ENCODE assay signal across 22 mouse cellular contexts in the genomic region with DNA sequence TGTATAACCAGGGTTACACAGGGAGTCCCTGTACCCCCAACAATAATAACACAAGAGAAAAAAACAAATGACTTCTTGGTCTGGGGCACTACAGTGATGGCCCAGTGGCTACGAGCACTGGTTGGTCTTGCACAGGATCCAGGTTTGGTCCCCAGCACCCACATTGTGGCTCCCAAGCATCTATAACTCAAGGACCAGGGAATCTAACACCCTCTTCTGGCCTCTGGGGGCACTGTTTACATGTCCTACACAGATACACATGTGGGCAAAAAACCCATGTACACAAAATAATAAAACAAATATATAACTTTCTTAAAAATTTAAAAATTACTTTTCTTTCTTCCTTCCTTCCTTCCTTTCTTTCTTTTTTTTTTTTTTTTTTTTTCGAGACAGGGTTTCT. TPM values are rescaled to one million over a fixed set of nuclear protein-coding genes. Genes with fewer than 3 reads are reported as not detected.
DNase-seq lines count a peak whose midpoint lies in the region; ATAC-seq and TF ChIP-seq lines count a peak whose summit lies in the region.
"Had no signal": no experiment of that assay in that cellular context is flagged by ENCODE, and none has a peak within 500 bp of the region (broad histone marks: within the 10 kb centered on the region; RNA-seq: fewer than 3 reads in every experiment).

No protein-coding gene starts in this region.

- H3K36me3 ChIP-seq in forebrain, postnatal 0 days (ENCODE audit: insufficient read depth), result peaks cover 37% of the 10 kb centered on the region
- peaks cover 70% of the 10 kb centered on the region for H3K36me3 ChIP-seq in forebrain, embryonic 13.5 days (ENCODE audit: poor library complexity, severe bottlenecking)
- H3K36me3 ChIP-seq in kidney, postnatal 0 days (ENCODE audit: insufficient read depth, low read length), result peaks cover 30% of the 10 kb centered on the region
- peaks cover 22% of the 10 kb centered on the region for H3K36me3 ChIP-seq in midbrain, postnatal 0 days (ENCODE audit: insufficient read depth, low read length)
- H3K36me3 ChIP-seq in midbrain, embryonic 16.5 days (ENCODE audit: control insufficient read depth, insufficient read depth, low read length), result peaks cover 19% of the 10 kb centered on the region
- peaks cover 96% of the 10 kb centered on the region for H3K36me3 ChIP-seq in limb, embryonic 10.5 days

- H3K4me3 ChIP-seq in forebrain, postnatal 0 days (ENCODE audit: low read depth, low read length), result no peak overlapping the region
- no peak overlapping the region for H3K4me3 ChIP-seq in forebrain, embryonic 13.5 days
- no peak overlapping the region for H3K4me3 ChIP-seq in kidney, postnatal 0 days (replicated peaks; ENCODE audit: low read depth, low read length)
- no peak overlapping the region for H3K4me3 ChIP-seq in midbrain, postnatal 0 days (ENCODE audit: low read depth, low read length)
- H3K4me3 ChIP-seq in midbrain, embryonic 16.5 days (ENCODE audit: low read depth, low read length), result no peak overlapping the region
- no peak overlapping the region for H3K4me3 ChIP-seq in limb, embryonic 10.5 days
- H3K4me3 ChIP-seq: limb, embryonic 13.5 days; liver, embryonic 15.5 days; midbrain, embryonic 10.5 days; neural tube, embryonic 15.5 days had no signal

- H3K4me1 ChIP-seq in forebrain, postnatal 0 days (ENCODE audit: insufficient read depth), result no peaks in the 10 kb centered on the region
- no peaks in the 10 kb centered on the region for H3K4me1 ChIP-seq in forebrain, embryonic 13.5 days
- H3K4me1 ChIP-seq in kidney, postnatal 0 days (replicated peaks; ENCODE audit: insufficient read depth, low read length), result no peaks in the 10 kb centered on the region
- H3K4me1 ChIP-seq in midbrain, postnatal 0 days (ENCODE audit: insufficient read depth, low read length), result no peaks in the 10 kb centered on the region
- H3K4me1 ChIP-seq in midbrain, embryonic 16.5 days (ENCODE audit: control insufficient read depth, insufficient read depth, low read length), result no peaks in the 10 kb centered on the region
- H3K4me1 ChIP-seq in limb, embryonic 10.5 days, result no peaks in the 10 kb centered on the region
- H3K4me1 ChIP-seq: limb, embryonic 13.5 days; midbrain, embryonic 10.5 days; neural tube, embryonic 15.5 days had no signal

- peak; percentile 13; the same call in 1 of the 2 replicates for TF ChIP-seq CTCF in forebrain, postnatal 0 days (IDR thresholded peaks at IDR 0.05; ENCODE audit: low read depth)
- peak; percentile 36; the same call in 1 of the 2 replicates for TF ChIP-seq CTCF in kidney, postnatal 0 days (IDR thresholded peaks at IDR 0.05; ENCODE audit: low read depth)
- TF ChIP-seq CTCF in midbrain, postnatal 0 days (IDR thresholded peaks at IDR 0.05), result peak; percentile 25; the same call in 1 of the 2 replicates

- H3K27ac ChIP-seq in forebrain, postnatal 0 days (ENCODE audit: low read depth, low read length), result no peak overlapping the region
- no peak overlapping the region for H3K27ac ChIP-seq in forebrain, embryonic 13.5 days
- H3K27ac ChIP-seq in kidney, postnatal 0 days, result no peak overlapping the region
- H3K27ac ChIP-seq in midbrain, postnatal 0 days (ENCODE audit: low read depth, low read length), result no peak overlapping the region
- H3K27ac ChIP-seq in midbrain, embryonic 16.5 days (ENCODE audit: low read length), result no peak overlapping the region
- H3K27ac ChIP-seq in limb, embryonic 10.5 days, result no peak overlapping the region
- H3K27ac ChIP-seq: hindbrain, embryonic 14.5 days; limb, embryonic 13.5 days; liver, embryonic 15.5 days; midbrain, embryonic 10.5 days; neural tube, embryonic 15.5 days had no signal

- H3K9ac ChIP-seq in forebrain, postnatal 0 days, result no peak overlapping the region
- no peak overlapping the region for H3K9ac ChIP-seq in forebrain, embryonic 13.5 days
- no peak overlapping the region for H3K9ac ChIP-seq in kidney, postnatal 0 days (ENCODE audit: low read depth, low read length)
- no peak overlapping the region for H3K9ac ChIP-seq in midbrain, postnatal 0 days (replicated peaks; ENCODE audit: low read length, poor library complexity, severe bottlenecking)
- no peak overlapping the region for H3K9ac ChIP-seq in midbrain, embryonic 16.5 days (ENCODE audit: low read depth, low read length)
- H3K9ac ChIP-seq: hindbrain, embryonic 14.5 days; limb, embryonic 13.5 days; liver, embryonic 15.5 days; neural tube, embryonic 15.5 days had no signal

- 91% methylated on average over 1 of the region's 2 CpGs for WGBS in forebrain, postnatal 0 days
- 96% methylated on average over 1 of the region's 2 CpGs for WGBS in forebrain, embryonic 13.5 days
- WGBS in kidney, postnatal 0 days, result 89% methylated on average over 1 of the region's 2 CpGs
- WGBS in midbrain, postnatal 0 days, result 97% methylated on average over 1 of the region's 2 CpGs
- WGBS in midbrain, embryonic 16.5 days, result 100% methylated on average over 1 of the region's 2 CpGs
- 90% methylated on average over 1 of the region's 2 CpGs for WGBS in limb, embryonic 10.5 days

- H3K4me2 ChIP-seq in forebrain, postnatal 0 days (ENCODE audit: low read depth), result no peak overlapping the region
- H3K4me2 ChIP-seq in forebrain, embryonic 13.5 days, result no peak overlapping the region
- no peak overlapping the region for H3K4me2 ChIP-seq in kidney, postnatal 0 days (ENCODE audit: low read length)
- H3K4me2 ChIP-seq in midbrain, postnatal 0 days (ENCODE audit: low read depth, low read length, poor library complexity, severe bottlenecking), result no peak overlapping the region
- H3K4me2 ChIP-seq in midbrain, embryonic 16.5 days (ENCODE audit: low read length), result no peak overlapping the region
- H3K4me2 ChIP-seq: hindbrain, embryonic 14.5 days; limb, embryonic 13.5 days; liver, embryonic 15.5 days; neural tube, embryonic 15.5 days had no signal

- no peaks in the 10 kb centered on the region for H3K27me3 ChIP-seq in forebrain, postnatal 0 days (ENCODE audit: insufficient read depth, low read length)
- H3K27me3 ChIP-seq in forebrain, embryonic 13.5 days, result no peaks in the 10 kb centered on the region
- H3K27me3 ChIP-seq in kidney, postnatal 0 days (ENCODE audit: insufficient read depth, low read length), result no peaks in the 10 kb centered on the region
- H3K27me3 ChIP-seq in midbrain, postnatal 0 days (ENCODE audit: insufficient read depth, low read length), result no peaks in the 10 kb centered on the region
- no peaks in the 10 kb centered on the region for H3K27me3 ChIP-seq in midbrain, embryonic 16.5 days (ENCODE audit: control insufficient read depth, insufficient read depth, low read depth, low read length)
- no peaks in the 10 kb centered on the region for H3K27me3 ChIP-seq in limb, embryonic 10.5 days (ENCODE audit: low read depth, poor library complexity, severe bottlenecking)
- H3K27me3 ChIP-seq: CH12.LX; limb, embryonic 13.5 days; liver, embryonic 15.5 days; neural tube, embryonic 15.5 days had no signal

- H3K9me3 ChIP-seq in forebrain, postnatal 0 days (ENCODE audit: low read length), result no peaks in the 10 kb centered on the region
- H3K9me3 ChIP-seq in forebrain, embryonic 13.5 days (replicated peaks), result no peaks in the 10 kb centered on the region
- H3K9me3 ChIP-seq in kidney, postnatal 0 days (replicated peaks; ENCODE audit: low read length), result no peaks in the 10 kb centered on the region
- no peaks in the 10 kb centered on the region for H3K9me3 ChIP-seq in midbrain, postnatal 0 days (ENCODE audit: low read length)
- H3K9me3 ChIP-seq in midbrain, embryonic 16.5 days (replicated peaks; ENCODE audit: control insufficient read depth, low read length, poor library complexity, severe bottlenecking), result no peaks in the 10 kb centered on the region
- no peaks in the 10 kb centered on the region for H3K9me3 ChIP-seq in limb, embryonic 10.5 days (replicated peaks)
- H3K9me3 ChIP-seq: limb, embryonic 13.5 days; liver, embryonic 15.5 days; midbrain, embryonic 10.5 days; neural tube, embryonic 15.5 days had no signal

- no peak for ATAC-seq in forebrain, postnatal 0 days
- ATAC-seq in forebrain, embryonic 13.5 days, result no peak
- no peak for ATAC-seq in kidney, postnatal 0 days (replicated peaks; ENCODE audit: low FRiP score, low read depth)
- ATAC-seq in midbrain, postnatal 0 days (ENCODE audit: low FRiP score), result no peak
- no peak for ATAC-seq in midbrain, embryonic 16.5 days
- ATAC-seq: forebrain, embryonic 14.5 days had no signal

- DNase-seq in forebrain, postnatal 0 days, result no peak
- DNase-seq in kidney, postnatal 0 days (ENCODE audit: low spot score), result no peak
- no peak for DNase-seq in kidney, adult 11 months
- DNase-seq in midbrain, postnatal 0 days (ENCODE audit: low spot score), result no peak
- no peak for DNase-seq in limb, embryonic 10.5 days (ENCODE audit: low spot score)
- DNase-seq in ovary, postnatal 14 days (ENCODE audit: low spot score), result no peak
- DNase-seq: adrenal gland, postnatal 25 days; cerebellum, adult 9-10 months; gastrocnemius, postnatal 10 days; heart, adult 18-20 months; kidney, adult 2 months; kidney, postnatal 10 days; lung, postnatal 10 days had no signal

RNA-seq across cellular contexts. Expression of gene Kcnh3, which starts 45.0 kb away (rescaled TPM):
- 22.9 and 435 TPM in 2 replicates for total RNA-seq in forebrain, postnatal 0 days (2014; rRNA removed)
- polyA plus RNA-seq in forebrain, postnatal 0 days (2015; fragmentation: Nextera tagmentation; extraction: Ambion mirVana), result 7.7 and 8.2 TPM in 2 replicates
- polyA plus RNA-seq in forebrain, embryonic 13.5 days (2015; fragmentation: Nextera tagmentation; extraction: Ambion mirVana), result 2.3 and 2.5 TPM in 2 replicates
- 0.32 and 0.55 TPM in 2 replicates for polyA plus RNA-seq in kidney, postnatal 0 days (2015; fragmentation: Nextera tagmentation; extraction: Ambion mirVana)
- total RNA-seq in midbrain, postnatal 0 days (2014; rRNA removed), result 1.6 and 3.6 TPM in 2 replicates
- 0.60 and 0.67 TPM in 2 replicates for polyA plus RNA-seq in midbrain, postnatal 0 days (2015; fragmentation: Nextera tagmentation; extraction: Ambion mirVana)
- polyA plus RNA-seq in midbrain, embryonic 16.5 days (2015; fragmentation: Nextera tagmentation; extraction: Ambion mirVana), result 0.25 and 0.50 TPM in 2 replicates
- 0.15 TPM in 1 of 2 replicates, not detected in the other for polyA plus RNA-seq in limb, embryonic 10.5 days (2016; fragmentation: Nextera tagmentation; extraction: Ambion mirVana)
- total RNA-seq: CH12.LX had no signal

RNA-seq across cellular contexts. Expression of gene Spats2, which starts 53.9 kb away (rescaled TPM):
- 28.9 and 29.6 TPM in 2 replicates for total RNA-seq in forebrain, postnatal 0 days (2014; rRNA removed)
- 21.8 and 24.4 TPM in 2 replicates for polyA plus RNA-seq in forebrain, postnatal 0 days (2015; fragmentation: Nextera tagmentation; extraction: Ambion mirVana)
- 44.6 and 46.2 TPM in 2 replicates for polyA plus RNA-seq in forebrain, embryonic 13.5 days (2015; fragmentation: Nextera tagmentation; extraction: Ambion mirVana)
- 33.5 and 34.6 TPM in 2 replicates for polyA plus RNA-seq in kidney, postnatal 0 days (2015; fragmentation: Nextera tagmentation; extraction: Ambion mirVana)
- 27.8 and 31.8 TPM in 2 replicates for total RNA-seq in midbrain, postnatal 0 days (2014; rRNA removed)
- polyA plus RNA-seq in midbrain, postnatal 0 days (2015; fragmentation: Nextera tagmentation; extraction: Ambion mirVana), result 17.7 and 19.5 TPM in 2 replicates
- polyA plus RNA-seq in midbrain, embryonic 16.5 days (2015; fragmentation: Nextera tagmentation; extraction: Ambion mirVana), result 28.0 and 32.2 TPM in 2 replicates
- polyA plus RNA-seq in limb, embryonic 10.5 days (2016; fragmentation: Nextera tagmentation; extraction: Ambion mirVana), result 60.5 and 64.1 TPM in 2 replicates
